Mouse (Mus musculus): ENCODE results near the gene Rbl1.

DNA sequence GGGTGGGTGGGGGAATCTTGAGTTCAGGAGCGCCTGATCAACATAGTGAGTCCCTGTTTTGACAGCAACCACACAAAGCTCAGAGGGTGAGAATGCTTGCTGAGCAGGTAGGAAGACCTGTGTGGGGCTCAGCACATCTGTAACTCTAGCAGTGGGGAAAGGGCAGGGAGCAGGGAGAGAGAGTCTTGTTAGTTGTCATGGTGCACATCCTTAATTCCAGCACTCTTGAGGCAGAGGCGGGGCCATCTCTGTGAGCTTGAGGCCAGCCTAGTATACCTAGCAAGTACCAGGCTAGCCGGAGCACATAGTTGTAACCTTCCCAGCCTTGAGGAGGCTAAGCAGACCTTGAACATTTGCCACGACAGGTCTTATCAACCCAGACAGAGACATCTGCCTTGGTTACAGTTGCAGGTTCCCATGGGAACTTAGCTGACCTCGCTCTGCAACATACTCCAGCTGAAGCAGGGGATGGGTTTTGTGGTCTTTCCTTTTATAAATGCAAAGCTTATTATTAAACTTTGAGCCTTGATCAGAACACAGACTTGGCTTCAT, 65.0 kb downstream of the Rbl1 start:
- TF ChIP-seq CTCF (IDR thresholded peaks at IDR 0.05; ENCODE audit: low read depth) (no peak), EP300 (IDR thresholded peaks at IDR 0.05; ENCODE audit: low read depth) (no peak)

All from heart, postnatal 0 days (tissue).